Mouse (Mus musculus) adrenal gland, postnatal 10 days (tissue): ENCODE measurements around the gene Exosc10. TPM values are rescaled to one million over a fixed set of nuclear protein-coding genes. Genes with fewer than 3 reads are reported as not detected.
A peak's percentile ranks its signal among the peaks of the same experiment; 100 is the strongest.

Source experiments
- DNase-seq: peaks from one replicate; pipeline ENCODE4 v3.0.0; 2021; ENCODE audit warnings: mixed read lengths
- total RNA-seq, 2 experiments: library from RNA; stranded (reverse); gene quantifications; 2 replicates each; pipeline ENCODE4 v1.2.3; 2021

Gene Exosc10
- total RNA-seq, 2 experiments from 2014 or later: 45.7 to 55.6 TPM

DNA sequence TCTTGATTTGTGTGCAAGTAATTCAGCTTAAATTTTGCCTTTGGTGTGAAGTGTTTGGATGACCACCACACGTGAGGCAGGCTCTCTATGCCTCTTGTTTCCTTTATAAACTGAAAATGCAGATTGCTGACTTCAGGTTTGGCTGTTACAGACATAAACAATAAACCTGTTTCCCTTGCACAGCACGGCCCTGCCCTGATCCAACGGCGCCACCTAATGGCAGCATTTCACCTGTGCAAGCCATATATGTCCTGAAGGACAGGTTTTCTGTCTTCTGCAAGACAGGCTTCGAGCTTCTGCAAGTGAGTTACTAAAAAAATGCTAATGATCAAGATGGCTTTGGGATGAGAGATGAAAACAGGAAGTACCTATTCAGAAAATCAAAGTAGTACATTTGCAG, 49.5 kb downstream of the Exosc10 start:
- peak; percentile 90 for DNase-seq

- DNase-seq: no peak
These were observed 51.6 kb downstream of the Exosc10 start for GRCm38 (mm10) chr4:148609805-148610204.

DNA sequence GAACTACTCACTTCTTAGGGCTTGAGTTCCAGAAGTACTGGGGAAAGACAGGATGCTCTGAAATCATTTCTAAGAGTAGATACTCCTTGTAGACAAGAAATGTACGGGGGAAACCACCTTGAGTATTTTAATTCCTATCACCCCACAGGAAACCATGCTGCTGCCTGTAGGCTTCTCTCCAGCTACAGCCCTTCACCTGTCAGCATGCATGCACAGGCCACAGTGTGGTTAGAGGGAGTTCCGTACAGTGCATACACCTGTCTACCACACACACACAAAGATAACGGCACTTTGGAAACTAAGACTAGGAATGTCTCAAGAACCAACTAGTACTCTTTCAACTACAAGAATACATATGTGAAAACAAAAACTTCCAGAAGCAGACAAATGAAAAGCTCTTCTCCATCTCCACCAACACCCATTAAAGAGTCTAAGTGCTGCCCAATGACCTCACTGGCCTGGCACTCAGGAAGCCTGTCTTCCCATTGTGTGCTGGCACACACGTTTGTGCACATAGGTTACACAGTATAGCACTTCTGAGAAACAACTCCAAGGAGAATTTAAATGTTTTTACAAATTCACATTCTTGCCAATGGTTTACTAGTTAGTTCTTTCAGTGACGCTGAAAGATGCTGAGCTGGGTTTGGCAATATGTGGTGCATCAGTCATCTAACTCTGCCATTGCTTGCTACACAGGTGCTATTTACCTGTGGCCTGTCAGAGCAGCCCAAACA, 52.6 kb downstream of the Exosc10 start:
- DNase-seq: no peak

GRCm38 (mm10) chr4:148612557-148612956, 54.3 kb downstream of the Exosc10 start:
- DNase-seq: no peak

- DNase-seq: no peak
These were observed 55.5 kb downstream of the Exosc10 start for GRCm38 (mm10) chr4:148613738-148614137.

GRCm38 (mm10) chr4:148619805-148620204, 61.6 kb downstream of the Exosc10 start:
- no peak for DNase-seq

DNA sequence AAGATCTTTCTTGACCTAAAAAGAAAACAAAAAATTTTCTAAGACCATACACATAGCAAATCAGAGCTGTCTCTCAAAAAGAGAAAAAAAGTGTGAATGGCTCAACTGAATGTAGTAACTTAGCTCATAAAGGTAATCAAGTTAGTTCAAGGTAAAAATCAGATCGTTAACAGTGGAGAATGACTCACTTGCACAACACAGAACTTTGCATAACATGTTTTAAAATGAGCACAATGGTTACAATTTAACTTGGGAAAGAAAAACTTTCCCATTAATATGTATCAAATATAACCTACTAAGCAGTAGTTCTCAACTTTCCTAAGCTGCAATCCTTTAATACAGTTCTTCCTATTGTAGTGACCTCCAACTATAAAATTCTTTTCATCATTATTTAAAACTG, 62.5 kb downstream of the Exosc10 start:
- no peak for DNase-seq

GRCm38 (mm10) chr4:148622485-148622884, 64.3 kb downstream of the Exosc10 start:
- no peak for DNase-seq

DNA sequence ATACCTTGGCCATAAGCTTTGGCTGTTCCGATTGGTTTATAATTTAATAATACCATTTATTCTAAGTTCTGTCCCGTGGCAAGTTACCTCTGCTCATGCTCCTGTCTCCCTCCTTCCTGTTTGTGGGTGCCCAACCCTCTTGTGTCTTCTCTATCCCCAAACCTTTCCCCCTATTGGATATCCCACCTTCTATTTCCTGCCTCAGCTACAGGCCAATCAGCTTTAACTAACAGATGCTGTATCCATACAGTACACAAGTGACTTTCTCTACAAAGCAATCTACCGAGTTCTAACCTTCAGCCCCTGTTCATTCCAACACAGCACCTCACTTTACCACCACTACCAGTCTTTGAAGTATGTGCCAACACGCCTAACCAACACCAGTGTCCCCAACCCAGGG, 65.4 kb downstream of the Exosc10 start:
- DNase-seq: no peak

DNA sequence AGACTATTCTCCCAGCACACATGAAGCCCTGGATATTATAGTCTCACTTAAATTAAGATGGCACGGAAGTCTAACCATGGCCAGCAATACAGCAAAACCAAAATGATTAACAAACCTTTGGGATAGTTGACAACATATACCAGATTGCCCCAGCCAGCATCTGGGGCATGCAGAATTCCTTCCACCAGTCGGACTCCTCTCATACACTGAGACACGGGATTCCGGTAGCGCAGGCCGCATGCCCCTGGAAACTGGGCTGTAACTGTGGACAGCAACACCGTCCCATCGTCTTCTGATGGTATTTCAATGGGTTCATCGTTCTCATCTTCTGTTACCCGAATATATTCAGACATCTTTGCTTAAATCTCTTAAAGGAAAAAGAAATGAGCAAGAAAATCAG, 66.8 kb downstream of the Exosc10 start:
- DNase-seq: no peak

DNA sequence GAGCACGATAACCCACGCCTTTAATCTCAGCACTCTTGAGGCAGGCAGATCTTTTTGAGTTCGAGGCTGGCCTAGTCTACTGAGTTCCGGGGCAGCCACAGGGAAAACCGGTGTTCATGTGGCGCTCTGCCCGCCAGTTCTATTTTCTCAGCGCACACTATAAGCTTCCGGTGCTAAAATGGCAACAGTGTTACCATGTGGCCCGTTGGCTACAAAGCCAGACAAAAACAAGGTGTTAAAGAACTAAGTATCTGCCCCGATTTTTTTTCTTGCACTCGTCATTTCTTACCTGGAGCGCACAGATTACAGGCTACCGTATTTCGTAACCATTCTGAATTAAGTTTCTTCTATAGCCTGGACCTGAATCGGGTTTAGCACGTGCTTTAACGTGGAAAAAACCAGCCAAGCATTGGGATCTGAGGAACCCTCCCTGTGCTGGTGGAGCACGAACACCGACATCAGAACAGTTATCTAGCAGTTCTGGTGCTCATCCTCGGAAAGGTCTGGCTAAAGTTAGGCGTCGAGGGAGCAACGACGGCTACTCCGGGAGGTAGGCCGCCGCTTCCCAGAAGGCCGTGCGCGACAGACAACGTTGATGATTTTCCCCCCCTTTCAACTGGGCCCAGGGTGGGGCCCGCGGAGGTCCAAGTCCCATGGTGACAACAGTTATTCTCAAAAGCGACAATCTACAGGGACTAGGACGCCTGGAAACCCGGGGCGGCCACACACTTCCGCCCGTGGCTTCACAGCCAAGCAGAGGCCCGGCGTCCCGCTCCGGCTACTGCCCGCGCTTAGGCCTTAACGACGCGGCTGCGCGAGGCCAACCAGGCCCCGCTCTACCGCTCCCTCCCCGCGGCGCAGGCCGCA, 67.8 kb downstream of the Exosc10 start:
- DNase-seq: peak; percentile 72

DNA sequence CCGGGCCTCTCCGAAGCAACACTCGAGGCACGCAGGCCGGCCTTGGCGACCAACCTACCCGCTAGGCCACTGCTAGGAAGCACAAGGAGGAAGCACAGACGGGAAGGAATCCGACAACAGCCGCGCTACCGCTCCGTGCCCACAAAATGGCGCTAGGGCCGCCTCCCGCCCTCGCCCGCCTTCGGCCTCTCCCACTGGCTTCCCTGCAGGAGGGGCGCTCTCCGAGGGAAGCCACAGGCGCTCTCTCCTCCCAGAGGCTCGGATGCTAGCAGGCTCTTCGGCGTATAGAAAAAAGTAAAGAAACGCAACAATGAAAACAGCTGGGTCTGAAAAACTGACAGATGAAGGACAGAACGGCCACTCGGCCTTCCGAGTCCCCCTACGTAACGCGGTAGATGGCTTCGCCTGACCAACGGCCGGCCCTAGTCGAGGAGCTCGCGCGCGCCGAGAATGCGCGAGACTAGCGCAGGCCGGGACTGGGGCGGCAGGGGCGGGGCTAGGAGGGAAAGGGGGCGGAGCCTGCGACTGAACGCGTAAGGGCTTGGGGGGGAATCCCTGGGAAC, 68.5 kb downstream of the Exosc10 start, which contains the start of gene Tardbp:
Gene Tardbp, minus strand, starts transcription at position 397 of the 563 bp plus-strand sequence.
- DNase-seq: peak; percentile 99

DNA sequence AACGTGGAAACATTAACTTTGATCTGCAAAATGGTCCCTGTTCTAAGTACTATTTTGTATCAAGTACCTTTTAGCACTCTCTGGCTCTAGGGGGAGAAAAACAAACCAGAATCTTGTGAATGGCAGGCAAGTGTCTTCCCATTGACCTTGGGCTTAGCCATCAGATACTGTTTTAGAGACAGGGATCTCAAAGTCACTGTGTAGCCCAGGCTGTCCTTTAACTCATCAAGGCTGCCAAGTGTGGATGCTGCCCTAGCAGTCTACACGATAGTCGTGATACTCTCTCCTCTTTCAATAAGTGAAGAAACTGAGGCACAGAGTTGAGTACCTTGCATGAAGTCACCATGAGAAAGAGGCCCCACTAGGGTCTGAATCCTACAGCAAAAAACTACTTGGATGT, 69.0 kb downstream of the Exosc10 start:
- no peak for DNase-seq

Other genes with a start within 250 kb of the Exosc10 start
- 10 to 100 TPM; 17.6 to 18.5 TPM for gene Ubiad1, start 113.7 kb upstream of the Exosc10 start, total RNA-seq
- gene Mtor, start 109.8 kb upstream of the Exosc10 start, total RNA-seq: 10 to 100 TPM; 68.4 to 77.9 TPM
- 1 to 10 TPM; 1.6 to 2.1 TPM for gene Angptl7, start 58.0 kb upstream of the Exosc10 start, total RNA-seq
- gene Srm, start 33.1 kb downstream of the Exosc10 start, total RNA-seq: 10 to 100 TPM; 63.1 to 69.7 TPM
- gene Masp2, start 44.1 kb downstream of the Exosc10 start, total RNA-seq: 10 to 100 TPM; 17.2 to 34.8 TPM
- 100 to 1,000 TPM; 214 to 253 TPM for gene Tardbp, start 68.6 kb downstream of the Exosc10 start, total RNA-seq
- gene Gm572, start 84.9 kb downstream of the Exosc10 start, total RNA-seq: under 1 TPM in 1 of 2 experiments, not detected in 1; 0.64 TPM
- gene Casz1, start 246.0 kb downstream of the Exosc10 start, total RNA-seq: 10 to 100 TPM in 1 of 2 experiments, 1 to 10 TPM in 1; 7.4 to 10.9 TPM